Mouse (Mus musculus) thymus, adult 18-20 months (tissue): Measurements from ENCODE around the gene Nat8.
"Not testable (repeated sequence)": the region's sequence is repeated elsewhere in the genome, so short reads cannot be mapped to it uniquely, and the experiment has no call there.

Experiments used
- DNase-seq, 2 experiments: peaks; one replicate each; pipeline ENCODE4 v3.0.0; 2022; ENCODE audit warnings: mixed read lengths in 2 of 2

Nat8 gene

GRCm38 (mm10) chr6:85835104-85835503, 3.2 kb upstream of the Nat8 start:
- DNase-seq, result not testable (repeated sequence)

DNA sequence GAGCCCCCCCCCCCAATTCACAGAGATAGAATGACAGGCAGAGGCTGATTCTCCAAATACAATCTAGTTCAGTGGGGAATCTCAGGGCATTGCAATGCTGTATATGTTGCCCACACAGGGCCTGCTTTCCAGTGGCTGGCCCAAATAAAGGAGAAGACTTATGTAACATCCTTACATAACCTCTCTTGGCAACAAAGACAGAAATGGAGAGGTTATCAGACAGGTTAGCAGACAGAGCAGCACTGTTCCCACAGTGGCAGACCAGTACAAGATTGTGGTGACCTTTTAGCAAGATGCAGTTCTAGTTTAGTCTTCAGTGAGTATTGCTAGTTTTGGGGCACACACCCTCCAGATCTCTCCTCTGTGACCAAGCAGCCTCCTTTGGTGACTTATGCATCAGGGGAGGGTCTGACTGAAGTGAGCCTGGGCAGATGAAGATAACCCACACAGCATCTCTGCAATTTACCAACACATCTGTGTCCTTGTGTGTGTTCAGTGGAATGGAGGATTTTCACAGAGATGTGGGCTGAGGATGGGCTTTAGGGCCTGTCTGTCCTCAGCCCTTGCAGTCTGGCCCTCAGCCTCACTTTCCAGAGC, 2.7 kb upstream of the Nat8 start:
- DNase-seq, result not testable (repeated sequence)

DNA sequence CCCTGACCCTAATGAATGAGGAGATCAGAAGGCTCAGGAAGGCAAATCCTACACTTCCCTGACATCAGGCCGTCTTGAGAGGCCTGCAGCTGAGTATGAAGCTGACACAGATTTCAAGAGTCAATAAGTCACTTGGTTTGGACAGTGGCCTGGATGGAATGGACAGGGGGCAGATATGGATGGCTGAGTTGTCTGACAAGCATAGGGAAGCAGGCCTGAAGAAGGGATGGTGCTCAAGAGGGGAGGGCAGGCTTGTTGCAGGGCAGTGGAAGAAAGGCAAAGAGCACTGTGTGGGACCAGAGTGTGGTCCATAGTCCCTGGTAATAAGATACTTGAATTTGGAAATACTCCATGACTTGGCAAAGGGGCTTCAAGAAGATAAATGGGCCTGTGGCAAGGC, 2.4 kb downstream of the Nat8 start:
- DNase-seq, result no peak

DNA sequence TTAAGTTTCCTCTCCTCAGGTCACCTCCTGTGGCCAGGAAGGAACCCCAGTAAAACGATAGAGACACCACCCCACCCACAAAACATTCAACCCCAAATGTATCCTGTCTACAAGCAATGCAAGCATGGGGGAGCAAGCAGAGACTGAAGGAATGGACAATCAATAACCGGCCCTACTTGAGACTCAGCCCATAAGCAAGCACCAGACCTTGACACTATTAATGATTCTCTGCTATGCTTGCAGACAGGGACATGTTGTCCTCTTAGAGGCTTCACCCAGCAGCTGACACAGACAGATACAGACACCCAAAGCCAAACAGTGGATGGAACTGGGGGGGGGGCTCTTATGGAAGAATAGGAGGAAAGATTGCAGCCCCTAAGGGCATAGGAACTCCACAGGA, 6.0 kb downstream of the Nat8 start:
- no peak for DNase-seq

- DNase-seq, result no peak
Measured at GRCm38 (mm10) chr6:85823382-85824090, 8.3 kb downstream of the Nat8 start.

- no peak for DNase-seq
Measured at GRCm38 (mm10) chr6:85822286-85822685, 9.6 kb downstream of the Nat8 start.

- DNase-seq, result no peak
Measured at GRCm38 (mm10) chr6:85820837-85821236, 11.0 kb downstream of the Nat8 start, which contains the start of the genes Nat8f6 and Nat8f5. Gene Nat8f6, minus strand, starts transcription at chr6:85820954. Gene Nat8f5, minus strand, starts transcription at chr6:85820972.

DNA sequence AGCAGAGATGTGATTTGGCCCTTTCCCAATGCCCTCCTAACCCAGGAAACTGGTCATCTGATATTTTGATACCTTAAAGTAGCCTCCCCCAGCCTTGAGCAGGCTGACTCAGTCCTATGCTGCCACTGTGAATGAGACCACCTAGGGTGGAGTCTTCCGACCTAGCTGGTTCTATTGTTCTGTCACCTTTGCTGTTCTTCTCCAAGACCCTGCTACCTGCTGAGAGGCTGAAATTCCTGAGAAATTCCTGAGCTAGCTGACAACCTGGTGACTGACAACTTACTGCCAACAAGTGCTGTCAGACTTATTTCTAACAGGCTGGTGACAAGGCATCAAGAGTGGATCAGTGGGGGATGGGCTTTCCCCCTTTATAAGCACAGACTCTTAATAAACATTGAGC, 13.5 kb downstream of the Nat8 start:
- DNase-seq, result no peak

GRCm38 (mm10) chr6:85813339-85813738, 18.5 kb downstream of the Nat8 start:
- no peak for DNase-seq

DNA sequence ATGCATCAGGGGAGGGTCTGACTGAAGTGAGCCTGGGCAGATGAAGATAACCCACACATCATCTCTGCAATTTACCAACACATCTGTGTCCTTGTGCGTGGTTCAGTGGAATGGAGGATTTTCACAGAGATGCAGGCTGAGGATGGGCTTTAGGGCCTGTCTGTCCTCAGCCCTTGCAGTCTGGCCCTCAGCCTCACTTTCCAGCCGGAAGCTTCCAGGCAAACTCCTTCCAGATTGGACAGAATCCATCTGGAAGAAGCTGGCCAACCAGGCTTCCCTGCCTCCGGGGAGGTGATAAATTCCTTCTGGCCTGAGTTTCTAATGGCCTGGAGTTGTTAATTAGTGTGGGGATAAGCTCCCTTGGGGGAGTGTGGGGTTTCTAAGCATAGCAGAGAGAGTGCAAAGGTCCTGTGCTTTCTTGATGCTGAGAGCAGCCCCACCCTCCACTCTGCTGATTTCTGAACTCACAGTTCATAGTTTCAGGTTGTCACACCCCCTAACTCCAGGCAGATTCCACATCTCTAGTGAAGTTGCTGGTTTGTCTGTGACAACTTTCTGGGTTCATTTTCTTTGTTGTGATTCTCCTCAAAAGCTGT, 20.8 kb downstream of the Nat8 start:
- not testable (repeated sequence) for DNase-seq

GRCm38 (mm10) chr6:85810514-85810913, 21.4 kb downstream of the Nat8 start:
- DNase-seq, result not testable (repeated sequence)

GRCm38 (mm10) chr6:85809784-85810183, 22.1 kb downstream of the Nat8 start:
- not testable (repeated sequence) for DNase-seq

- not testable (repeated sequence) for DNase-seq
Measured at GRCm38 (mm10) chr6:85803180-85803579, 28.7 kb downstream of the Nat8 start.
